Mouse (Mus musculus) ES-E14 (cell line): ENCODE results near the gene Baz2a. TPM values are rescaled to one million over a fixed set of nuclear protein-coding genes. Genes with fewer than 3 reads are reported as not detected.
"Not testable (repeated sequence)": the region's sequence is repeated elsewhere in the genome, so short reads cannot be mapped to it uniquely, and the experiment has no call there.

ENCODE experiments used
- DNase-seq: peaks from one replicate; pipeline ENCODE4 v3.0.0-alpha.2; 2013; ENCODE audit warnings: low read depth, low spot score
- H3K27ac ChIP-seq: 2 replicates; pipeline ENCODE4 v1.5.1; 2012; ENCODE audit warnings: low read depth, mild to moderate bottlenecking, low read length, moderate library complexity, mixed read lengths; ENCODE audit not compliant: poor library complexity, insufficient read depth, severe bottlenecking
- H3K36me3 ChIP-seq: 2 replicates; pipeline ENCODE4 v1.6.1; 2012; ENCODE audit warnings: mild to moderate bottlenecking, low read length, moderate library complexity, mixed read lengths; ENCODE audit not compliant: control insufficient read depth, poor library complexity, insufficient read depth, severe bottlenecking
- H3K4me1 ChIP-seq, 2 experiments: fragments of 150-350 bp in 1 of 2; sonication (generic) in 1 of 2; 2 replicates each; pipeline ENCODE4 v1.6.1; 2012; ENCODE audit warnings: low read length in 2 of 2, mild to moderate bottlenecking in 1 of 2, mixed read lengths in 1 of 2; ENCODE audit not compliant: control insufficient read depth in 2 of 2, insufficient read depth in 2 of 2, poor library complexity in 1 of 2
- H3K4me3 ChIP-seq, 2 experiments: fragments of 150-350 bp in 1 of 2; sonication (generic) in 1 of 2; 2 replicates each; pipeline ENCODE4 v1.5.1; 2012; ENCODE audit warnings: low read length in 2 of 2, low read depth in 1 of 2, mild to moderate bottlenecking in 1 of 2, mixed read lengths in 1 of 2; ENCODE audit not compliant: insufficient read depth in 1 of 2, poor library complexity in 1 of 2, severe bottlenecking in 1 of 2
- H3K9ac ChIP-seq: 2 replicates; pipeline ENCODE4 v1.6.1; 2012; ENCODE audit warnings: low read depth, mild to moderate bottlenecking, low read length, mixed read lengths; ENCODE audit not compliant: poor library complexity, insufficient read depth, severe bottlenecking
- H3K9me3 ChIP-seq: fragments of 150-350 bp; sonication (generic); 2 replicates; pipeline ENCODE4 v1.6.1; 2012; ENCODE audit warnings: low read depth, mild to moderate bottlenecking, low read length; ENCODE audit not compliant: control insufficient read depth, insufficient read depth
- CHD2 ChIP-seq: IDR thresholded peaks from 2 replicates; pipeline ENCODE4 v1.6.1; 2014; ENCODE audit warnings: mild to moderate bottlenecking, low read depth, low read length, inconsistent platforms
- HCFC1 ChIP-seq: IDR thresholded peaks from 2 replicates; pipeline ENCODE4 v1.6.1; 2012; ENCODE audit warnings: low read length, inconsistent platforms, borderline replicate concordance; ENCODE audit not compliant: insufficient read depth
- MAFK ChIP-seq: IDR thresholded peaks from 2 replicates; pipeline ENCODE4 v1.6.1; 2014; ENCODE audit warnings: mild to moderate bottlenecking, low read depth, low read length, inconsistent platforms; ENCODE audit not compliant: insufficient read depth
- ZC3H11A ChIP-seq: IDR thresholded peaks from 2 replicates; pipeline ENCODE4 v1.6.1; 2012; ENCODE audit warnings: low read depth, mild to moderate bottlenecking, inconsistent platforms, low read length, borderline replicate concordance
- ZNF384 ChIP-seq: IDR thresholded peaks from 2 replicates; pipeline ENCODE4 v1.6.1; 2012; ENCODE audit warnings: low read depth, low read length, inconsistent platforms
- in situ Hi-C, 2 experiments: fragments of 600-800 bp; cut with MboI; formaldehyde crosslinking; loops; one replicate each; pipeline ENCODE4 v1.15.1; 2025; ENCODE audit warnings: low sequenced_read_pairs in 2 of 2, inconsistent platforms in 1 of 2; ENCODE audit not compliant: unreplicated experiment in 2 of 2
- total RNA-seq: library from RNA; depleted of rRNA; stranded (reverse); fragments of 300-350 nt; gene quantifications from 2 replicates; pipeline ENCODE4 v1.2.3, GENCODE M21; 2012

Gene Baz2a
- total RNA-seq, 1 experiment: 42.8 TPM

DNA sequence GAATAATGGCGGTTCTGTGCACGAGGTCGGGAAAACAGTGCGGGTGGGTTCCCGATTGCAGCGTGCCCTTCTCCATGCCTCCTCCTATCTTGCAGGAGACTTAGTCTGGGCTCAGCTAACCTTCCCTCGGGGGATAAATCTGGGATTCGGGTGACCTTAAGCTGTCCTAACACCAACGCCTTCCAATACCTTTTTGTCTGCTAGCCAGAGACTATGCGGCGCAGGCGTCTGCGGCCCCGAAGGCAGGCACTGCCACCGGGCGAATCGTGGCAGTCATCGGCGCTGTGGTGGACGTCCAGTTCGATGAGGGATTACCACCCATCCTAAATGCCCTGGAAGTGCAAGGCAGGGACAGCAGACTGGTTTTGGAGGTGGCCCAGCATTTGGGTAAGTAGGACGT lies 7.7 kb upstream of the Baz2a start:
- Histone ChIP-seq H3K9ac (peak overlapping the region; percentile 99), H3K27ac (peak overlapping the region; percentile 82), H3K36me3 (peaks cover 37% of the 10 kb centered on the region), H3K4me1 (peaks cover 2 to 3% of the 10 kb centered on the region in 2 experiments; a peak in 3 of 4 replicates), H3K9me3 (no peaks in the 10 kb centered on the region), H3K4me3 (peak overlapping the region; percentile 95 to 96)
- DNase-seq: no peak
- in situ Hi-C loops: no loop called here
- TF ChIP-seq CHD2 (no peak), ZC3H11A (no peak), MAFK (no peak)

GRCm38 (mm10) chr10:128084160-128084559 lies 7.2 kb upstream of the Baz2a start:
- peak overlapping the region; percentile 95 to 96 for H3K4me3 ChIP-seq
- peaks cover 2 to 3% of the 10 kb centered on the region in 2 experiments; a peak in 3 of 4 replicates for H3K4me1 ChIP-seq
- peak overlapping the region; percentile 99 for H3K9ac ChIP-seq
- no peak for DNase-seq
- peaks cover 41% of the 10 kb centered on the region for H3K36me3 ChIP-seq
- H3K9me3 ChIP-seq: no peaks in the 10 kb centered on the region
- no peak overlapping the region for H3K27ac ChIP-seq
- no peak for TF ChIP-seq HCFC1
- no peak for TF ChIP-seq ZC3H11A
- in situ Hi-C loops: no loop called here

- DNase-seq: peak; percentile 51
- no peaks in the 10 kb centered on the region for H3K9me3 ChIP-seq
- TF ChIP-seq MAFK (no peak), ZNF384 (no peak), HCFC1 (no peak), ZC3H11A (no peak), CHD2 (no peak)
- peaks cover 3% of the 10 kb centered on the region in 2 experiments; a peak in 3 of 4 replicates for H3K4me1 ChIP-seq
- H3K9ac ChIP-seq: peak overlapping the region; percentile 40; the same call in 1 of the 2 replicates
- in situ Hi-C loops: no loop called here
- H3K36me3 ChIP-seq: peaks cover 49% of the 10 kb centered on the region
- H3K4me3 ChIP-seq: no peak overlapping the region
- no peak overlapping the region for H3K27ac ChIP-seq
Observed at GRCm38 (mm10) chr10:128086391-128086790, 5.0 kb upstream of the Baz2a start.

DNA sequence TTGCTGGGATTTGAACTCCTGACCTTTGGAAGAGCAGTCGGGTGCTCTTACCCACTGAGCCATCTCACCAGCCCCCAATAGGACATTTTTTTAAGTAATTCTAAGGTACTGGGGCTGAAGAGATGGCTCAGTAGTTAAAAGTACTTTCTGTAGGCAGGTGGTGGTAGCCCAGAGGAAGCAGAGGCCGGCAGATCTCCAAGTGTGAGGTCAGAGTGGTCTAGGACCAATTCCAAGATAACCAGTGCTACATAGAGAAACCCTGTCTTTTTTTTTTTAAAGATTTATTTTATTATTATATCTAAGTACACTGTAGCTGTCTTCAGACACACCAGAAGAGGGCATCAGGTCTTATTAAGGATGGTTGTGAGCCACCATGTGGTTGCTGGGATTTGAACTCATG lies 4.2 kb upstream of the Baz2a start:
- DNase-seq, H3K9me3 ChIP-seq, H3K27ac ChIP-seq, H3K9ac ChIP-seq, in situ Hi-C loops, H3K4me1 ChIP-seq, H3K4me3 ChIP-seq: not testable (repeated sequence)
- peaks cover 49% of the 10 kb centered on the region for H3K36me3 ChIP-seq

DNA sequence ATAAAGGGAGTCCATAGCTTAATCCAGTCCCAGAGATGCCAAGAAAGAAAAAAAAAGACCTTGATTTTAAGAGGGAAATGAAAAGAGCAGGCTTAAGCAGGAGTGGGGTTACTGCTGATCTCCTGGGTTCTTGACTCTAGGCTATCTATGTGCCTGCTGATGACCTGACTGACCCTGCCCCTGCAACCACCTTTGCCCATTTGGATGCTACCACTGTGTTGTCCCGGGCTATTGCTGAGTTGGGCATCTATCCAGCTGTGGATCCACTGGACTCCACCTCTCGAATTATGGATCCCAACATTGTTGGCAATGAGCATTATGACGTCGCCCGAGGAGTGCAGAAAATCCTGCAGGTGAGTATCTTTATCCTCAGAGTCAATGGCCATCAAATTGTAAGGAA lies 3.2 kb upstream of the Baz2a start:
- DNase-seq: no peak
- H3K4me1 ChIP-seq: peaks cover 3 to 4% of the 10 kb centered on the region in 2 experiments; a peak in 2 of 4 replicates
- TF ChIP-seq CHD2 (no peak), HCFC1 (no peak)
- in situ Hi-C loops: no loop called here
- no peaks in the 10 kb centered on the region for H3K9me3 ChIP-seq
- H3K36me3 ChIP-seq: peaks cover 49% of the 10 kb centered on the region
- H3K27ac ChIP-seq: no peak overlapping the region
- no peak overlapping the region for H3K9ac ChIP-seq
- H3K4me3 ChIP-seq: no peak overlapping the region
